Mouse (Mus musculus) lung, postnatal 0 days (tissue): ENCODE measurements around the gene Tbx15.

Experiments used
- CTCF ChIP-seq: IDR thresholded peaks from 2 replicates; pipeline ENCODE4 v1.5.1; 2016; ENCODE audit warnings: antibody characterized with exemption, mild to moderate bottlenecking
- EP300 ChIP-seq: IDR thresholded peaks from 2 replicates; pipeline ENCODE4 v1.6.1; 2016; ENCODE audit warnings: antibody characterized with exemption, mild to moderate bottlenecking, control low read depth

DNA sequence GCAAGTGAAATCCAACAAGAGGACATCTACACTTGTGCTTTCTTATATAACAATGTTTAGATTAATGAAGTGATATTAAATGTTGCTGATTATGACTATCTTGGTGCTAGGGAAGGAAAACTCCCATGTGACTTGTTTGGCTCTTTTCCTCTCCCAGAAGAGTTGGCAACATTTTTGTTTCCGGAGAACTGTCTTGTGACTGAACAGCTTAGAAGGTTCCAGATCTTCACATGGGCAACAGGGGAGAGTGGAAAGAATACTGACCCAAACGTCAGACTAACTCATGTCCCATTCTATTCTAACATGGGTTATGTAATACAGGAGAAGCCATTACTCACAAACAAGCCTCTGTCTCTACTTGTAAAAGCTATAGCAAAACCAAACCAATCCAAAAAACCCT lies 60.7 kb downstream of the Tbx15 start:
- TF ChIP-seq CTCF (no peak), EP300 (no peak)
